In the genomic region with DNA sequence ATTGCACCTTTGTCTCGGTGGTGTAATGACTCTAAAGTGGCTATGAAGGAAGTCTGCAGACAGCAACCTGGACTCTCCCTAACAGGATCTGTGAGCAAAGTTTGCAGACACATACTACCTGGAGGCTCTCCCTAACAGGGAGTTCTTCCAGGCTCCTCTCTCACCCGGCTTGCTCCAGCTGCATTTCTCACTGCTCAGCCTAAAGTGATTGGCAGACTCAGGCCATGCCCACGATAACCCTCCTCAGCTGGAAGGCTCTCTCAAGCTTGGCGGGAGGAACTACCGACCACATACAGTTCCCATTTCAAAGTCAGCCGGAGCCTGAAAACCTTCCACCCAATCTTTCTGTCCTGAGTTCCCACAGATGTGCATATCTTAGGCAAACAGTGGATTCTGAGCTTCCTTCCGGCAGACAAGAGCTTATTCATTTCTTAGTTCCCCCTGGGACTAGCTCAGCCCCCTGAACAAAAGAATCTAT, we compare ENCODE assay signal across 9 mouse cellular contexts. TPM values are rescaled to one million over a fixed set of nuclear protein-coding genes. Genes with fewer than 3 reads are reported as not detected.
DNase-seq lines count a peak whose midpoint lies in the region; ATAC-seq and TF ChIP-seq lines count a peak whose summit lies in the region.
"Had no signal": no experiment of that assay in that cellular context is flagged by ENCODE, and none has a peak within 500 bp of the region (broad histone marks: within the 10 kb centered on the region; RNA-seq: fewer than 3 reads in every experiment).

No protein-coding gene starts in this region.

- TF ChIP-seq EP300 in liver, postnatal 0 days (IDR thresholded peaks at IDR 0.05; ENCODE audit: low read depth) = no peak

- no peak overlapping the region for H3K4me3 ChIP-seq in midbrain, embryonic 14.5 days (replicated peaks; ENCODE audit: low read depth, low read length)
- H3K4me3 ChIP-seq in midbrain, embryonic 10.5 days = no peak overlapping the region
- H3K4me3 ChIP-seq in heart, embryonic 10.5 days = 0 out of 2 replicates have a peak overlapping the region, but pooled peaks have one; percentile 8
- peak overlapping the region; percentile 52 for H3K4me3 ChIP-seq in liver, postnatal 0 days (ENCODE audit: low read depth, low read length)

- WGBS in midbrain, embryonic 14.5 days = 11% methylated on average over 7 of the region's 7 CpGs
- WGBS in midbrain, embryonic 10.5 days = 15% methylated on average over 7 of the region's 7 CpGs
- WGBS in heart, embryonic 10.5 days = 4% methylated on average over 7 of the region's 7 CpGs
- WGBS in liver, postnatal 0 days (ENCODE audit: insufficient replicate concordance) = 6% methylated on average over 7 of the region's 7 CpGs

- peaks cover 6% of the 10 kb centered on the region; the same call in 1 of the 2 replicates for H3K4me1 ChIP-seq in midbrain, embryonic 14.5 days (ENCODE audit: control insufficient read depth, insufficient read depth, low read length)
- peaks cover 11% of the 10 kb centered on the region for H3K4me1 ChIP-seq in midbrain, embryonic 10.5 days
- peaks cover 38% of the 10 kb centered on the region for H3K4me1 ChIP-seq in heart, embryonic 10.5 days
- H3K4me1 ChIP-seq in liver, postnatal 0 days (ENCODE audit: insufficient read depth) = peaks cover 32% of the 10 kb centered on the region

- intact Hi-C loops in left cerebral cortex, postnatal 14 days (cut with DNase I) = no loop called here

- H3K27me3 ChIP-seq in midbrain, embryonic 14.5 days (ENCODE audit: control insufficient read depth, insufficient read depth, low read length) = no peaks in the 10 kb centered on the region
- H3K27me3 ChIP-seq in midbrain, embryonic 10.5 days (ENCODE audit: low read depth, poor library complexity, severe bottlenecking) = no peaks in the 10 kb centered on the region
- H3K27me3 ChIP-seq in heart, embryonic 10.5 days (ENCODE audit: insufficient read depth, poor library complexity, severe bottlenecking) = 0 out of 2 replicates have a peak, but pooled peaks cover 5% of the 10 kb centered on the region
- H3K27me3 ChIP-seq in liver, postnatal 0 days (ENCODE audit: insufficient read depth, low read length) = no peaks in the 10 kb centered on the region

- TF ChIP-seq CTCF in liver, postnatal 0 days (IDR thresholded peaks at IDR 0.05; ENCODE audit: low read depth) = no peak

- H3K36me3 ChIP-seq in midbrain, embryonic 14.5 days (ENCODE audit: control insufficient read depth, insufficient read depth, low read length) = no peaks in the 10 kb centered on the region
- H3K36me3 ChIP-seq in midbrain, embryonic 10.5 days = no peaks in the 10 kb centered on the region
- no peaks in the 10 kb centered on the region for H3K36me3 ChIP-seq in heart, embryonic 10.5 days
- H3K36me3 ChIP-seq in liver, postnatal 0 days (replicated peaks; ENCODE audit: insufficient read depth, low read length) = no peaks in the 10 kb centered on the region; the same call in 1 of the 2 replicates

- H3K9me3 ChIP-seq in midbrain, embryonic 14.5 days (ENCODE audit: control insufficient read depth, low read length) = no peaks in the 10 kb centered on the region
- no peaks in the 10 kb centered on the region; the same call in 1 of the 2 replicates for H3K9me3 ChIP-seq in midbrain, embryonic 10.5 days (replicated peaks)
- no peaks in the 10 kb centered on the region for H3K9me3 ChIP-seq in heart, embryonic 10.5 days
- no peaks in the 10 kb centered on the region for H3K9me3 ChIP-seq in liver, postnatal 0 days (ENCODE audit: low read length)

- no peak overlapping the region; the same call in 1 of the 2 replicates for H3K27ac ChIP-seq in midbrain, embryonic 14.5 days (replicated peaks; ENCODE audit: low read depth, low read length)
- no peak overlapping the region for H3K27ac ChIP-seq in midbrain, embryonic 10.5 days (replicated peaks)
- H3K27ac ChIP-seq in heart, embryonic 10.5 days = peak overlapping the region; percentile 84
- peak overlapping the region; percentile 70 for H3K27ac ChIP-seq in liver, postnatal 0 days (ENCODE audit: low read depth)

- no peak overlapping the region for H3K9ac ChIP-seq in midbrain, embryonic 14.5 days (replicated peaks; ENCODE audit: low read length)
- H3K9ac ChIP-seq in liver, postnatal 0 days (replicated peaks) = no peak overlapping the region; the same call in 1 of the 2 replicates

- no peak overlapping the region for H3K4me2 ChIP-seq in midbrain, embryonic 14.5 days (ENCODE audit: low read length)
- H3K4me2 ChIP-seq in liver, postnatal 0 days (ENCODE audit: low read depth, low read length) = peak overlapping the region; percentile 71

- peak; percentile 35 for DNase-seq in midbrain, embryonic 14.5 days
- no peak for DNase-seq in midbrain, embryonic 10.5 days (ENCODE audit: low spot score)
- peak; percentile 81 for DNase-seq in heart, embryonic 10.5 days (ENCODE audit: low spot score)
- DNase-seq in liver, postnatal 0 days = peak; percentile 29
- peak; percentile 60 for DNase-seq in thymus, postnatal 25 days
- DNase-seq in urinary bladder, postnatal 10 days (ENCODE audit: low spot score) = no peak
- no peak for DNase-seq in left cerebral cortex, postnatal 14 days (ENCODE audit: low spot score in 2 of 2)
- DNase-seq: kidney, postnatal 25 days had no signal

- no peak for ATAC-seq in midbrain, embryonic 14.5 days (ENCODE audit: low FRiP score, low TSS enrichment)
- ATAC-seq in liver, postnatal 0 days = 0 out of 2 replicates have a peak, but pooled peaks have one; percentile 19
- ATAC-seq in cerebellum, adult (ENCODE audit: insufficient number of reproducible peaks, low FRiP score, low TSS enrichment) = no peak

RNA-seq across cellular contexts. Expression of a gene that starts 3.1 kb away (rescaled TPM):
- polyA plus RNA-seq in midbrain, embryonic 14.5 days (2014; fragmentation: Nextera tagmentation; extraction: Ambion mirVana) = 0.61 and 1.8 TPM in 2 replicates
- 3.2 and 5.0 TPM in 2 replicates for polyA plus RNA-seq in midbrain, embryonic 10.5 days (2016; fragmentation: Nextera tagmentation; extraction: Ambion mirVana)
- 4.3 and 10.3 TPM in 2 replicates for polyA plus RNA-seq in heart, embryonic 10.5 days (2016; fragmentation: Nextera tagmentation; extraction: Ambion mirVana)
- polyA plus RNA-seq in liver, postnatal 0 days (2015; fragmentation: Nextera tagmentation; extraction: Ambion mirVana) = 16.2 and 20.3 TPM in 2 replicates
- total RNA-seq in left cerebral cortex, postnatal 14 days (2021) = 1 to 10 TPM; 5.6 to 6.2 TPM

RNA-seq across cellular contexts. Expression of a gene that starts 21.5 kb away (rescaled TPM):
- 0.74 TPM in 1 of 2 replicates, not detected in the other for polyA plus RNA-seq in midbrain, embryonic 14.5 days (2014; fragmentation: Nextera tagmentation; extraction: Ambion mirVana)
- 0.96 and 1.7 TPM in 2 replicates for polyA plus RNA-seq in midbrain, embryonic 10.5 days (2016; fragmentation: Nextera tagmentation; extraction: Ambion mirVana)
- polyA plus RNA-seq in heart, embryonic 10.5 days (2016; fragmentation: Nextera tagmentation; extraction: Ambion mirVana) = 1.5 and 2.4 TPM in 2 replicates
- polyA plus RNA-seq in liver, postnatal 0 days (2015; fragmentation: Nextera tagmentation; extraction: Ambion mirVana) = 29.5 and 31.5 TPM in 2 replicates
- total RNA-seq in left cerebral cortex, postnatal 14 days (2021) = 1 to 10 TPM; 2.7 to 3.7 TPM

RNA-seq across cellular contexts. Expression of a gene that starts 29.5 kb away (rescaled TPM):
- 0.78 and 3.6 TPM in 2 replicates for polyA plus RNA-seq in midbrain, embryonic 14.5 days (2014; fragmentation: Nextera tagmentation; extraction: Ambion mirVana)
- polyA plus RNA-seq in midbrain, embryonic 10.5 days (2016; fragmentation: Nextera tagmentation; extraction: Ambion mirVana) = 3.9 and 4.7 TPM in 2 replicates
- 16.2 and 16.9 TPM in 2 replicates for polyA plus RNA-seq in heart, embryonic 10.5 days (2016; fragmentation: Nextera tagmentation; extraction: Ambion mirVana)
- 21.7 and 24.8 TPM in 2 replicates for polyA plus RNA-seq in liver, postnatal 0 days (2015; fragmentation: Nextera tagmentation; extraction: Ambion mirVana)
- 1 to 10 TPM; 2.2 to 2.3 TPM for total RNA-seq in left cerebral cortex, postnatal 14 days (2021)

RNA-seq across cellular contexts. Expression of a gene that starts 51.1 kb away (rescaled TPM):
- polyA plus RNA-seq in midbrain, embryonic 14.5 days (2014; fragmentation: Nextera tagmentation; extraction: Ambion mirVana) = 139 and 171 TPM in 2 replicates
- 231 and 250 TPM in 2 replicates for polyA plus RNA-seq in midbrain, embryonic 10.5 days (2016; fragmentation: Nextera tagmentation; extraction: Ambion mirVana)
- polyA plus RNA-seq in heart, embryonic 10.5 days (2016; fragmentation: Nextera tagmentation; extraction: Ambion mirVana) = 209 and 212 TPM in 2 replicates
- 145 and 146 TPM in 2 replicates for polyA plus RNA-seq in liver, postnatal 0 days (2015; fragmentation: Nextera tagmentation; extraction: Ambion mirVana)
- total RNA-seq in left cerebral cortex, postnatal 14 days (2021) = 10 to 100 TPM; 97.6 to 98.1 TPM

Comparison
In these comparisons a context has a peak if more than half of its experiments do, and no peak if none do; other contexts are left out.
1. DNase-seq: peak in midbrain, embryonic 14.5 days (single experiment), heart, embryonic 10.5 days (single experiment), liver, postnatal 0 days (single experiment) and thymus, postnatal 25 days (single experiment); none in midbrain, embryonic 10.5 days (single experiment), urinary bladder, postnatal 10 days (single experiment) and left cerebral cortex, postnatal 14 days (0 of 2).
2. H3K27ac ChIP-seq: peak in heart, embryonic 10.5 days (single experiment) and liver, postnatal 0 days (single experiment); none in midbrain, embryonic 14.5 days (single experiment) and midbrain, embryonic 10.5 days (single experiment).
3. H3K4me3 ChIP-seq: peak in heart, embryonic 10.5 days (single experiment) and liver, postnatal 0 days (single experiment); none in midbrain, embryonic 14.5 days (single experiment) and midbrain, embryonic 10.5 days (single experiment).